Mouse (Mus musculus) CD4-positive helper T cell, adult 2 months (primary cell): Measurements from ENCODE around the gene Cited4.

Source experiments
- DNase-seq: peaks from one replicate; pipeline ENCODE4 v3.0.0-alpha.2; 2012; ENCODE audit warnings: low read depth, missing footprints, low spot score

Gene Cited4

DNA sequence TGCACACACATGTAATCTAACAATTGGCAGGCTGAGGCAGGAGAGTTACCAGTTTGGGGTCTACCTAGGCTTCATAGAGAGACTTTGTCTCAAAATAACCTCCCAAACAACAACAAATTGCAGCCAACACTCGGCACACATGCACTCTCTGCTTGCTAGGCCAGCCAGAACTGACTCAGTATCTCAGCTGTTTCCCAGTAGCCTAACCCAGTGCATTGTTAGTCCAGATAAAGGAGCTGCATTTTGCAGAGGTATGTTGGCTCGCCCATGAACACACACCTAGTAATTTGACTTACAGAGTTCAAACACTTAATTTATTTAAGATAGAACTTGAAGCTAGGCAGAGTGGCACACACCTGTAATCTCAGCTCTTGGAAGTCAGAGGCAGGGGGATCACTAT, 9.3 kb downstream of the Cited4 start:
- DNase-seq, result no peak

DNA sequence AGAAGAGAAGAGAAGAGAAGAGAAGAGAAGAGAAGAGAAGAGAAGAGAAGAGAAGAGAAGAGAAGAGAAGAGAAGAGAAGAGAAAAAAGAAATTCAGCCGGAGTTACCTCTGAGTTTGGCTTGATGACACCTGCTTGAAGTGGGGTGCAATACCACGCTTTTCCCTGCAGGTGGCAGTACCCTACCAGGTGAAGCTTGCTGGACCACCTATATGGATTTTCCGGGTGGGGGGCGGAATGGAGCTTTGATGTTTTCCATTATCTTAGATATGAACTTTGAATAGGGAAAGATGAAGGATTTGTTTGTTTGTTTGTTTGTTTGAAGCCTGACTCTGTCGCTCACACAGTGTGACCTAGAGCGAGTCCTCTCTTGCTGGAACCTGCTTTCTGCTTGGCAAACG, 14.6 kb downstream of the Cited4 start:
- DNase-seq, result peak; percentile 46

DNA sequence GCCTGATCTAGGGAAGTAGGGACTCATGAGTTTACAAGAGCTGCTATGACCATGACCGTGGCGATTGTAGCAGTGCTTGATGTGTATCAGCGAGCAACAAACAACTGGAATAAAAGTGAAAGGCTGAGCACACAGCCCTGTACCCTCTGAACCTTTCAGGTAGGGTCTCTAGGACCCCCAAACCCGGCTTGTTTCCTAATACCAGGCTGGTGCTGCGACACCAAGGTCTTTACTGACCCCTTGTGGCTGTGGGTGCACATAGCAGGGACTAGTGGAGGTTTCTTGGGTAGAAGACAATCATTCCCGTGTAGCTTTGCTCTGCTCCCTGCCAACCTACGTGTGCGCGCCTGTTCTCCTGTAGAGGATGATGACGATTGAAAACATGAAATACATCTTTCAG, 15.8 kb downstream of the Cited4 start:
- DNase-seq, result peak; percentile 54

DNA sequence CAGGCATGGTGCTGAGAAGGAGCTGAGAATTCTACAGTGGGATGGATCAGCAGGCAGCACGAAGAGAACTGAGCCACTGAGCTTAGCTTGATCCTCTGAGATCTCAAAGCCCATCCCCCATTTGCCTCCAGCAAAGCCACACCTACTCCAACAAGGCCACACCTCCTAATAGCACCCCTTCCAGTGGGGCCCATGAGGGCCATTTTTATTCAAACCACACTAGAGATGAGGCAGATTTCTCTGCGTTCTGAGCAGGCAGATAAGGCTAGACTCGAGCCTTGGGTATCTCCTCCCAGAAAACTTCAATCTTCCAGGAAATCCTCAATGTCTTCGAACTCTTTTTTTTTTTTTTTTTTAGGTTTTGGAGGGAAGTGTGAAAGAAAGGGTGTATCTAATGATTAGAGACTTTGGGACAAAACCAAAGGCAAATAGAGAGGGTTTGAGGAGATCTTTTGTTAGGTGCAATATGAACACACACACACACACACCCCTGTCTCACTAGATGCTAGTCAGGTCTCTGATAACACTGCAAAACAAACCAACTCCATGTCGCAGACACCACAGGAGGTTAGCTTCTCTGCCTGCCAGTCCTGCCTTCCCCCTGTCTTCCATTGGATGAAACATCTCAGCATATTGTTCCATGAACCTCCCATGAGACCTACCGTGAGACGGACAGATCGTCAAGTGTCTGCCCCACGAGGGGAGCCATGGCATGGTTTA, 17.1 kb downstream of the Cited4 start:
- no peak for DNase-seq

DNA sequence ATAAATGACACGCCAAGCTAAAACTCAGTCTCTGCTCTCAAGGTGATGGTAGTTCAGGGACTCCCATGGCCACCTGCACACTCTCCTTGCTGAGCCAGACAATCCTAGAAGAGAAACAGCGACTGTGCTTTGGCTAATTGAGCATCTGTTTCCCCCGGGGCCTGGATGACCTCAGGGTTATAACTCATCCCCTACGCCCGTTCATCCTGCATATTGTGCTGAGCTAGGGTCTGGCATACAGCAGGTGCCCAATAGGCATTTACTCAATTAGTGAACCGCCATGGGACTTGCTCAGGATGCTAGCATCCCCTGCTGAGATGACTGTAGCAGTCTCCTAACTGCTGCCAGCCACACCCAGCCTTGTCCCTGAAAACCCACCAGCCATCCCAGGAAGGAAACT, 20.9 kb downstream of the Cited4 start:
- DNase-seq, result no peak

DNA sequence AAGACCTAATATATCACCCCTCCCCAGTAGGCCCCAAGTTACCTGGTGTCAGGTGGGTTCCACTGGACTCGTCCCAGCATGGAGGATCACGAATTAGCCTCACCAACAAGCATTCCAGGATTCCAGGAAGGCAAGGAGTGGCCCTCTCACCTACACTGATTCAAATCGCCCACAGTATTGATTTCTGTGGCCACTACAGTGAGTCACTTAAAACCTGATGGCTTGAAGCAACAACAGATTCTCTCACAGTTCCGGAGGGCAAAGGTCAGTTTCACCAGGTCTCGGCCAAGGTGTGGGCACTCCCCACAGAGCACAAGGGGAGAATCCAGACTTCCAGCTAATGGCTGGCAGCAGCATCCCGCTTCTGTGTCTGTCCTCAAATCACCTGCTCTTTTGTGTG, 22.9 kb downstream of the Cited4 start:
- no peak for DNase-seq

DNA sequence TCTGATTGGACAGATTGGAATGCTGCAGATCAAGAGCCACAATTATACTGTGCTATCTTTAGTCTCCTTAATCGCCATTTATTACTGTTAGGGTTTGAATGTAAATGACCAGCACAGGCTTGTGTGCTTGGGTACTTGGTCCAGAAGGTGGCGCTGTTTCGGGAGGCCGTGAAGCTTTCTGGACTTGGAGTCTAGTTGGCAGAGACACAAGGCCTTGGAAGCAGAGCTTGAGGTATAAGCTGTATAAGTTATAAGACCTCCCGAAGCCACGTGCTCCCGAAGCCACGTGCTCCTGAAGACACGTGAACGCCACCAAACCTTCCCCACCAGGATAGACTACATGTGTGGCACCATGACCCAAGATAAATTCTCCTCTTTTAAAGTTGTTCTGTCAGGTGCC, 26.3 kb downstream of the Cited4 start:
- DNase-seq, result no peak

DNA sequence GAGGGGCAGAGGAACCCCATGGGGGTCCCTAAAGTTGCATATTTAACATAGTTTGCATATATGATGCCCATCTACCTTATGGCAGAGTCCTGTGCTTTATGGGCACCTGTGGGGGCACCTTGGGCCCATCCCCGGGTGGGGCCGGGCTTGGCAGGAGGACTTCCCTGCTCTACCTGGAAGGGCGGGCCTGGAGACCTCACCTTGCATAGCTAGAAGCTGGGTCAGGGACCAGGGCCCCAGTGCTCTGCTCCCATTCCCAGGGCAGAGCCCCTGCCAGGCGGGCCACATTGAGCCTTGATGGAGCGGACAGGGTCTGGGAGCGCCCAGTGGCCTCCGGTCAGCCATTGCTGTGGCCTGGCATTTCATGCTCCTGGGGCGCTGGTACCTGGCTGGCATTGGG, 31.0 kb downstream of the Cited4 start:
- DNase-seq, result no peak

DNA sequence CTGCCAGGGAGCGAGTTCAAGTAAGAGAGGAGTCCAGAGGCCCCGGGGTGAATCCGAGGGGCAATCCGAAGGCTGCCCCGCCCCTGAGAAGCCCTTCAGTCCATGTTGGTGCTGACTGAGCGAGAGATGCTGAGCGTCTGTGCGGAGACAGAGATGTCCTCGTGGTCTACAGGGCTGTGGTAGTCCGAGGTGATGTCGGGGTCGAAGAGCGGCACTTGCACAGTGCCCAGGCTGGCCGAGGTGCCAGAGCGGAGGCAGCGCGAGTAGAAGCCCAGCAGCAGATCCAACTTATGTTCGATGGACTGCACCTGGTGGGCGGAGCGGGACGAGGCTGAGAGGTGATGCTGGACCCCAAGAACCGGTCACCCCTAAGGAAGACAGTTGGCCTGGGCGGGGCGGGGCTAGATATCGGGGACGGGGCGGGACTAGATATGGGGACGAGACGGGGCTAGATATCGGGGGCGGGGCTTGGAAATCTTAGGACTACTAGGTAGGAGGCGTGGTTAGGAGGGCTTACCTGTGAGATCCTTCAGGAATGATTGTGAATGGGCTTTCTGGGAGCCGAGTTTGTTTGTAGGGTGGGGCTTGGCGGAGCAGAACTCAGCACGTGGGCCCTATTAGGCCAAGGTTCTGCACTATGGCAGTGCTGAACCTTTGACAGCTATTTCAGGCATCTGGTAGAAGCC, 31.6 kb downstream of the Cited4 start:
- no peak for DNase-seq

DNA sequence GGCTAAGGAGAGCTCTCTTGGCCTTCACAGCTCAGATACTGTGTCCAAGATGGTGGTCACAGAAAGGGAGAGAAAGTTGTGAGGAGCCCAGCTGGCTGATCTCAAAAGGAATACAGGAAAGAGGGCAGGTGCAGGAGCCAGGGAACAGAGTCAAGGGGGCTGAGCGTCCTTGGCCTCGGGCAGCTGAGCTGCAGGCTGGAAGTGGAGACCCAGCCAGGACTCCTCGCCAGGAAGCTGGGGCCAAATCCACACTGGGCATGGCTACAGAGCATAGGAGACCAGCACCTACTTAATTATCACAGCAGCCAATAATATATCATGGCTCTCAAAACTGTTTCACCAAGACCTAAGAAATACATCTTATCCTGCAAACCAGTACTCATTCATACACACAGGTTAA, 34.8 kb downstream of the Cited4 start:
- DNase-seq, result no peak

DNA sequence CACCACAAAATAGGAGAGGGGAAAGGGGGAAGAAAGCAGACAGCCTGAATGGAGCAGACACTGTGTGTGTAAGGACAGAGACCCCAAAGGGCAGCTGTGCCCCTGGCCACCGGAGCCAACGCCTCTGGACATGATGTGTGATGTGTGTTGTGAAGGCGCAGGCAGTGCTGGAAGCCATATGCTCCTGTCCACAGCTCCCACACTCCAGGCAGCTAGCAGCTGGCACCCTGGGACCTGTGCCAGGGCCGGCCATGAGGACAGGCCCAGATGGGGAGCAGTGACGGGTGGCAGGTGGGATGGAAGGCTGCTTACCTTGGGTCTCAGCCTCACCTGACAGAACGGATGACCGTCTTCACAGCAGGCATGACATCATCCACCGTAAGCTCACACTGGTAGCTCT, 35.7 kb downstream of the Cited4 start:
- no peak for DNase-seq

DNA sequence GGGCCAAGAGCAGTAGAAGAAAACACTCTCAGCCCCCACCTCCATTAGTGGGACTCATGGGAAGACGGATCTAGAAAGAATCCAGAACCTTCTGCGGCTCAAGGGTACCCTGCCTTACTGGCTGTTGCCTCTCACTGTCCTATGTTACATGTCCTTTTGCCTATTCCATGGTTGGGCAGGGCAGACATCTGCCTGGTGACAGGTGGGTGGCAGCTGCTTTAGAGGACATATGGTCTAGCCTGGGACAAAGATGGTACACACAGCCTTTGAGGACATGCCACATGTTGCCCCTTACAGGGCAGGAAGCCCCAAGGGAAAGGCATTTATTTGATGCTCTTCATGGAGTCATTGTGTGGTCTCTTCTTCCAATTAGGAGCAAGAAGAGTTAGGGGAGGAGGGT, 36.1 kb downstream of the Cited4 start:
- DNase-seq, result no peak

DNA sequence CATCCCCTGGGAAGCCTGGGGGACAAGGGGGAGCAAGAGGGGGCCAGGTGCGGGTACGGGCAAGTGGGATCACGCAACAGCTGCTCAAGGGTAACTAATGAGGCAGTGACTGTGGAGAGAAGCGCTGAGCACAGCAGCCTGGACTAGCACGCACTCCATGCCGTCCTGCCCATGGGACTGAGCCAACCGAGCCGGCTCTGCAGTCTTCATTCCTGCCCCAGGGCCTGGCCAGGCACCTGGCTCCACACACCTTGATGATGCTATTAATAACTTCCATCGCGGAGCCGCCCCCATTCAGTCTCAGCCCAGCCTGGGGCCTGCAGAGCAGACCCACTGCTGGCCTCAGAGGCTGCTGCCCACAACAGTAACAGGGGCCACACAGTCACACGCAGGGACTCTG, 45.9 kb downstream of the Cited4 start:
- DNase-seq, result no peak

DNA sequence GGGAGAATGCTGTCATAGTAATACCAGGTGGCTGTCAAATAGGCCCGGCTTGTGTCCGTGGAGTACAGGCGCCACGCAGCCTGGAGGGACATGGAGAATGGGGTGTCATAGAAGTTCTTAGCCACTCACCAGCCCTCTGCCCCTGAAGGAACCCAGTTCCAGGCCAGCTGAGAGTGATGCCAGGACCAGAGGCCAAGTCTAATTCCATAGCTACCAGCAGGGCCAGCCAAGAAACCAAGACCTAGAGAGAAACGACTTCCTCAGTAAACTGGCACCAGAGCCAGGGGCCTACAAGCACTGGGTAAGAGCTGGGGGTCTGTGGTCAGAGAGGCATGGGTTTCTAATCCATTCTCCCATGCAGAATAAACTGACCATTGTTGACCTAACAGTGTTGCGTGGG, 46.6 kb downstream of the Cited4 start:
- DNase-seq, result no peak

DNA sequence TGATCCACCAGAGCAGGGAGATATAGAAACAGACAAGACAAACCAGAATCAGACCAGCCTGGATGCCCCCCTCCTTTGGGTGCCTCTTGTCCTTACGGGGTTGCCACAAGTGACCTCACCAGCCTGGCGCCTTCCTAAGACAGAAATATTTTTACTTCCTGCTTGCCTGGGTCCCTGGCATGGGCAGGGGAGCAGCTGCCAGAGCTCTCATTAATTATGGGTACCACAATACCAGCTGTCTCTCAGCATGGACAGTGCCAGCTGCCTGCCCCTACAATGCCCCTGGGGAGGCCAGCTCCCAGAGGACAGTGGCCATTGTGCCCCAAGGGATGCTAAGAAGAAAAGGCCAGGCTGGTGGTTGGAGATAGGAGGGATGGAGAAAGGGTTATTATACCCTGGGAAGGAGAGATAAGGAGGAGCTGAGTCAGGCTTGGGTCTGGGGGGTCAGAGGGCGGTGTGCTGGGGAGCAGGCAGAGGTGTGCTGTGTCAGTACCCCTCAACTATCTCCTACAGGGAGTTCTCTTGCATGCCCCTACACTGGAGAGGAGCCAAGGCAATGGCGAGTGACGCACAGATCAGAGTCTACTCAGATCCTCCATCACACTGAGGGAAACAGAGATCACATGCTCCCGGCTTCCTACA, 47.6 kb downstream of the Cited4 start:
- no peak for DNase-seq

DNA sequence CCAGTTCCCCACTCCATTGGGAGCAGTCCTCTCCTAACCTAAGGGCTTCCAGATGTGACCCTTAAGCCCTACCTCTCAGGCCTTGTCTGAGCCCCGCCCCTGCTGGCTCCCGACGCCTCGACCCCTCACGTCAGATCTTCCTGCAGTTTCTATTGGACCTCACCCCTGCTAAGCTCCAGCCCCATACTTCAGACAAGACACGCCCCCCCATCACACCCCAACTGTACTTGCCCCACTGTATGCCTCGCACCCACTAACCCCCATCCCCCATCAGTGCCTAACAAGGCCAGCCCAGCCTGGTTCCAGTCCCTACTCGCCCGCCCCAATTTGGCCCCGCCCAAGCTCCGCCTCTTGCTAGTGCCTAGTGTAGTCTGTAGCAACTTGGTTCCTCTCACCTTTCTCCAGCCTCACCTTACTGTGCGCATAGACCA, 49.8 kb downstream of the Cited4 start:
- peak; percentile 69 for DNase-seq

DNA sequence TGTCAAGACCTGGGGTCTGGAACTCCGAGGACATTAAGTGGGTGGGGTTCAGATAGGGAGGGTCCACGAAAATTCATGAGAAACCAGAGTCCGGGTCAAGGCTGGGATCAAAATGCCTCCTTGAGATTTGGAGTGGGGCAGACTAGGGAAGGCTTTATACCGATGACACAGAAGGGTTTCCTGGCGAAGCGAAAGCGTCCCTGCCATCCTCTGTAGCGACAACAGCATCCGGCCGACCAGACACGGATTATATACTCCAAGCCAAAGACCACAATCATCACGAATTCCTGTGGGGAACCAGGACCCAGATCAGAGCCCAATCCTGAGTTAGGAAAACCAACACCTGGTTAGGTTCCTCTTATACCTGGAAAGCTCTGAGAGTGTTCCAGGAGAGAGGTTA, 50.4 kb downstream of the Cited4 start:
- DNase-seq, result peak; percentile 20
